Mouse (Mus musculus) ES-E14 (cell line): ENCODE results near the gene Dhrs4. TPM values are rescaled to one million over a fixed set of nuclear protein-coding genes. Genes with fewer than 3 reads are reported as not detected.

Experiments used
- DNase-seq: peaks from one replicate; pipeline ENCODE4 v3.0.0-alpha.2; 2013; ENCODE audit warnings: low read depth, low spot score
- H3K27ac ChIP-seq: 2 replicates; pipeline ENCODE4 v1.5.1; 2012; ENCODE audit warnings: low read depth, mild to moderate bottlenecking, low read length, moderate library complexity, mixed read lengths; ENCODE audit not compliant: poor library complexity, insufficient read depth, severe bottlenecking
- H3K36me3 ChIP-seq: 2 replicates; pipeline ENCODE4 v1.6.1; 2012; ENCODE audit warnings: mild to moderate bottlenecking, low read length, moderate library complexity, mixed read lengths; ENCODE audit not compliant: control insufficient read depth, poor library complexity, insufficient read depth, severe bottlenecking
- H3K4me1 ChIP-seq, 2 experiments: fragments of 150-350 bp in 1 of 2; sonication (generic) in 1 of 2; 2 replicates each; pipeline ENCODE4 v1.6.1; 2012; ENCODE audit warnings: low read length in 2 of 2, mild to moderate bottlenecking in 1 of 2, mixed read lengths in 1 of 2; ENCODE audit not compliant: control insufficient read depth in 2 of 2, insufficient read depth in 2 of 2, poor library complexity in 1 of 2
- H3K4me3 ChIP-seq, 2 experiments: fragments of 150-350 bp in 1 of 2; sonication (generic) in 1 of 2; 2 replicates each; pipeline ENCODE4 v1.5.1; 2012; ENCODE audit warnings: low read length in 2 of 2, low read depth in 1 of 2, mild to moderate bottlenecking in 1 of 2, mixed read lengths in 1 of 2; ENCODE audit not compliant: insufficient read depth in 1 of 2, poor library complexity in 1 of 2, severe bottlenecking in 1 of 2
- H3K9ac ChIP-seq: 2 replicates; pipeline ENCODE4 v1.6.1; 2012; ENCODE audit warnings: low read depth, mild to moderate bottlenecking, low read length, mixed read lengths; ENCODE audit not compliant: poor library complexity, insufficient read depth, severe bottlenecking
- H3K9me3 ChIP-seq: fragments of 150-350 bp; sonication (generic); 2 replicates; pipeline ENCODE4 v1.6.1; 2012; ENCODE audit warnings: low read depth, mild to moderate bottlenecking, low read length; ENCODE audit not compliant: control insufficient read depth, insufficient read depth
- CHD2 ChIP-seq: IDR thresholded peaks from 2 replicates; pipeline ENCODE4 v1.6.1; 2014; ENCODE audit warnings: mild to moderate bottlenecking, low read depth, low read length, inconsistent platforms
- HCFC1 ChIP-seq: IDR thresholded peaks from 2 replicates; pipeline ENCODE4 v1.6.1; 2012; ENCODE audit warnings: low read length, inconsistent platforms, borderline replicate concordance; ENCODE audit not compliant: insufficient read depth
- MAFK ChIP-seq: IDR thresholded peaks from 2 replicates; pipeline ENCODE4 v1.6.1; 2014; ENCODE audit warnings: mild to moderate bottlenecking, low read depth, low read length, inconsistent platforms; ENCODE audit not compliant: insufficient read depth
- ZC3H11A ChIP-seq: IDR thresholded peaks from 2 replicates; pipeline ENCODE4 v1.6.1; 2012; ENCODE audit warnings: low read depth, mild to moderate bottlenecking, inconsistent platforms, low read length, borderline replicate concordance
- ZNF384 ChIP-seq: IDR thresholded peaks from 2 replicates; pipeline ENCODE4 v1.6.1; 2012; ENCODE audit warnings: low read depth, low read length, inconsistent platforms
- in situ Hi-C, 2 experiments: fragments of 600-800 bp; cut with MboI; formaldehyde crosslinking; loops; one replicate each; pipeline ENCODE4 v1.15.1; 2025; ENCODE audit warnings: low sequenced_read_pairs in 2 of 2, inconsistent platforms in 1 of 2; ENCODE audit not compliant: unreplicated experiment in 2 of 2
- total RNA-seq: library from RNA; depleted of rRNA; stranded (reverse); fragments of 300-350 nt; gene quantifications from 2 replicates; pipeline ENCODE4 v1.2.3, GENCODE M21; 2012

The Dhrs4 gene
- total RNA-seq, 1 experiment = 14.9 TPM

DNA sequence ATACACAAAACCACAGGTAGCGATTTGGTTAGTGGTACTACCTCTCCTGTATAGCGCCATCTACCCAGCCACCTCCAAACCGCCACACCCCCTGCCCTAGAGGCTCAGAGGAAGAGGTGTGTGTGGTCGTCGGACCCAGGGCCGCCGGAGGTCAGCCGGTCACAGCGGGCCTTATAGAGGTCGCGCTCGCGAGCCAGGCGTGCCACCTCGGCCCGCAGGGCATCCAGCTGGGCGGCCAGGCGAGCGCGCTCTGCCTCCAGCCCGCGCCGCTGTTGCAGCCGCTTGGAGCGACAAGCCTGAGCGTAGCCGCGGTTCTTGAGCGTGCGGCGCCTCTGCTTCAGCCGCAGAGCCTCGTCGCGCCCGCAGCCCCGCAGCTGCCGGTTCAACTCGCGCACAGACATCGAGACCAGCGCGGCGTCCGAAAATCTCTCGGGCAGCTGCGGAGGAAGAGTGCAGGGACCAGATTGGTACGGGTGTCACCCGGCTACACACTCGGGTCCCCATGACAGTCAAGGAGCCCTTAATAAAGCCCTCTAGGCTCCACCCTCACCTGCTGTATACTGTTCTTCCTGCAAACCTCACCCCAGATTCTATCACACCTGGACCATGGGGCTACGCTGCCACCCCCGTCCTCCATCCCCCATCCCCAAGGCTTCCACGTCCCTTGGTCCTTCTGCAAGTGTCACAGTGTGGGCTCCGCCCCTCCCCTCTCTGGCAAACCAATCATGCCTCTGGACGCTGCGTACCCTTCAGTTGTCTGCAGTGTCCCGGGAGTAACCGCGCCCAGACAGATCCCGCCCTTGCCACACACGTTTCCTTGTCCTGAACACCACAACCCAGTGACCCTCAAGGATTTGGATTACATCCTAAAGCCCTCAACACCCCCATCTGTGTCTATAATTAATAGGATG is 42.1 kb downstream of the Dhrs4 start:
- Histone ChIP-seq H3K27ac (no peak overlapping the region), H3K4me3 (peak overlapping the region; percentile 65 to 73), H3K4me1 (peaks cover 3 to 4% of the 10 kb centered on the region in 2 experiments; a peak in 3 of 4 replicates), H3K9ac (peak overlapping the region; percentile 5; the same call in 1 of the 2 replicates), H3K9me3 (no peaks in the 10 kb centered on the region), H3K36me3 (no peaks in the 10 kb centered on the region)
- in situ Hi-C loops = no loop called here
- peak; percentile 33 for DNase-seq
- no peak for TF ChIP-seq ZNF384
- no peak for TF ChIP-seq CHD2
- TF ChIP-seq HCFC1 = no peak
- TF ChIP-seq MAFK = no peak
- no peak for TF ChIP-seq ZC3H11A

DNA sequence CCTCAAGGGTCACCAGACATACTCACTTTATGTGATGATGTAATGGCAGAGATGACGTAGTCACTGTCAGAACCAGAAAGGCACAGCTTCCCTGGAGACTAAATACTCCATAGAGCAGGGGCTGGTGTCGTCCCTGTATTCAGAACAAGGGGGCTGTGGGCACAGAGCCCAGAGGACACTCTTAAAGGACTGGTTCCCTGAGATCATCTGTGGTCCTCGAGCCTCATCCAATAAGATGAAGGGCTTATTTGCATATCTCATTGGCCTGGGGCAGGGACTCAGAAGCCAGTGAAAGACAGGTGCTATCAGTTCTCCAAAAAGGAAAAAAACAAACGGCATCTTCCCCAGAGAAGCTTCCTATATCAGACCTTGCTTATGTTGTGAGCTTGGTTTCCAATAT is 45.5 kb downstream of the Dhrs4 start:
- no peaks in the 10 kb centered on the region for H3K36me3 ChIP-seq
- H3K4me3 ChIP-seq = no peak overlapping the region
- peaks cover 3 to 4% of the 10 kb centered on the region in 2 experiments; a peak in 3 of 4 replicates for H3K4me1 ChIP-seq
- no peak overlapping the region for H3K27ac ChIP-seq
- DNase-seq = no peak
- H3K9ac ChIP-seq = no peak overlapping the region
- no peaks in the 10 kb centered on the region for H3K9me3 ChIP-seq
- TF ChIP-seq MAFK (no peak), CHD2 (no peak), HCFC1 (no peak), ZC3H11A (no peak), ZNF384 (no peak)
- in situ Hi-C loops = no loop called here

DNA sequence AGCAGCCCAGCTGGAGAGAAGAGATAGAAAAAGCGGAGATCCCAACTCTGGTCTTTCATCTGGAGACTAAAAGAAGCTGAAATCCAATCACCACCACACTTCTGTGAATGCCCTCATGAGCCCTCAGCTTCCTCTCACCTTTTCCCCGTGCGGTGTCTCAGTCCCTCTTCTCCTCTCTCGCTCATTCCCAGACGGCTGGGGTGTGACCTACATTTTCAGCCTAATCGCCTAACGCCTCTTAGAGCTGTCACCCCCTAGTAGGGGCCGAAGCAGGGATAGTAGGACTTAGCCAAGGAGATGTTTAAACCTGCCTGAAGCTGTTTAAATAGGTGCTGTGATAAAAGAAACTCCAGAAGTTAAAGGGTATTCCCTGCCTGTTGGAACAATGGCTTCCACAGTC is 46.2 kb downstream of the Dhrs4 start, which contains the start of gene Nrl:
Nrl (minus strand) TSS at position 197 of the 400 bp plus-strand sequence.
- in situ Hi-C loops = no loop called here
- no peak within 1 kb of the TSS for H3K4me3 ChIP-seq
- no peak for DNase-seq

DNA sequence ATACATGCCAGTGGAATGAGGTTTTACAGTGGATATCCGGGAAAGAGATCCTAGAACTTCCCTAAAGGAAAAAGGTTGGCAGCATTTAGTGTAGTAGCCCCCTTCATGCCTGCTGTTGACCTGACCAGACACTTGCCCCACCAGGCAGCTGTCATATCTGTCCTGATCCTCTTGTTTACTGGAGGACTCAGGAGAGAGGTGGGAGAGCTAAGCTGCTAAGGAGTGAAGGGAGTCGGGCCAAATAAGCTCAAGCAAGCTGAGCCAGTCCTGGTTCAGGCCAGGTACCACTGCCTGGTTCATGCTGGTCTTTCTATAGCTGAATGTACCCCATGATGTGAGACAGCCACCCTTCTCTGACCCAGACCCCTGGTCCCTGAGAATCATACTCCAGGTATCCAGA is 48.1 kb downstream of the Dhrs4 start:
- no peak for DNase-seq
- H3K9ac ChIP-seq = no peak overlapping the region
- no peak overlapping the region for H3K4me3 ChIP-seq
- no peak overlapping the region for H3K27ac ChIP-seq
- no peaks in the 10 kb centered on the region for H3K36me3 ChIP-seq
- no peak for TF ChIP-seq CHD2
- no peak for TF ChIP-seq HCFC1
- no peak for TF ChIP-seq ZNF384
- no peak for TF ChIP-seq MAFK
- TF ChIP-seq ZC3H11A = no peak
- no peaks in the 10 kb centered on the region for H3K9me3 ChIP-seq
- in situ Hi-C loops = no loop called here
- no peaks in the 10 kb centered on the region for H3K4me1 ChIP-seq

More for the DNA sequence above, 46.2 kb downstream of the Dhrs4 start, which contains the start of gene Nrl:
- peaks cover 3 to 4% of the 10 kb centered on the region in 2 experiments; a peak in 3 of 4 replicates for H3K4me1 ChIP-seq
- no peaks in the 10 kb centered on the region for H3K36me3 ChIP-seq
- H3K27ac ChIP-seq = no peak within 1 kb of the TSS
- H3K9ac ChIP-seq = no peak within 1 kb of the TSS
- TF ChIP-seq ZC3H11A (no peak), MAFK (no peak), ZNF384 (no peak)
- H3K9me3 ChIP-seq = no peaks in the 10 kb centered on the region
